Mouse (Mus musculus) adrenal gland, adult (tissue): Measurements from ENCODE around the gene Tmeff1.

Experiments used
- DNase-seq, 2 experiments: peaks; one replicate each; pipeline ENCODE4 v3.0.0; 2022 to 2023; ENCODE audit warnings: low spot score in 1 of 2; ENCODE audit not compliant: inconsistent age in 2 of 2

Tmeff1 gene

DNA sequence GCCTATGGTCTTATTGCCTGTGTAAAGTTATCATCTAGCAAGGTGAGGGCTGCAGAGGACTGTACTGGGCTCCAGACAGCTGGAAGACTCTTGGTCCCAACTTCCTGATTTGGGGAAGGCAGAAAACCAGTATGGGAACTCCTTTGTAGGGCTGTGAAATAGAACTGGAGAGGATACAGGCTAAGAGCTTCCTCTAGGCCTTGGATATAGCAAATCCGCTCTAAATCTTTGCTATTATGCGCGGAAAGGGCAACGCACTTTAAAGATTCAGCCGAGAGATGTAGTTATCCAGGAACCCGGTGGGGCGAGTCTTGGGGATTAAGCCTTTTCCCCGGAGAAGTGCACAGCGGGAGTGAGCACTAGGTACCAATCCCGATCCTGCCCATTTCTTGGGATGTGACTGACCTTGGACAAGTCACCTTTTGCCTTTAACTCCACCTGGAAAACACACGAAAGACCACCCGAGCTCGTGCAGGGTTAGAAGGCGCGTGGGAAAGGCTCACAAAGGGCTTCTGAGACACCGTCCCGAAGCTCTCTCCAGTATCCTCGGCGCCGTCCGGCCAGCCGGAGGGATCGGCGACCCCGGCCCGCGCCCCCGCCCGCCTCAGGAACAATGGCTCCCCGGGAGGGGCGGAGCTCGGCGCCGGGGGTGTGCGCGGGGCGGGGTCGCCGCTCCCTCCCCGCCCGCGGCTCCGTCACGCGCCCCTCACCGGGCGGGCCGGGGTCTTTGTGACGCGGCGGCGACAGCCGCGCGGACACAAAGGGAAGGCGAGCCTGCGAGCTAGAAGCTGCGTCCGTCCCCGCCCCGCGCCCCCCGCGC lies at the start of gene Tmeff1:
Tmeff1 (plus strand) TSS at position 754 of the 820 bp plus-strand sequence.
- peak; percentile 29 to 63 for DNase-seq

GRCm38 (mm10) chr4:48536275-48536674 lies 48.7 kb upstream of the Tmeff1 start:
- no peak for DNase-seq

DNA sequence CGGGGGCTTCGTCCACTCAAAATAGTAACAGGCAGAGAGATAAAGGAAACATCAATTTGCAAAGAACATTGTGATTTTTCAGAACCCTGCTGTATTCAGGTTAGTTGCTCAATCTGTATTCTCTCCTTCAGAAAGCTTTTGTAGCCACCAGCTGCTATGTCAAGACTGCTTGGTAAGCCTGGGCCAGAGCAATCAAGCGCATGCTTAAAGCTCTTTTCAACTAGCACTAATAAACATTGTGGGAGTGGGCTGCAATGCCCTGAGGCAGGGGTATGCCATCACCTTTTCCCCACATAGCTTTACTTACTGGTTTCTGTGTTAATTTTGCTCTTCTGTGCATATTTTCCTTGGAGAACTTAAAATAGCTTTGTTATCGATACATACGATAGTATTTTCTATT lies 48.0 kb upstream of the Tmeff1 start:
- no peak for DNase-seq

GRCm38 (mm10) chr4:48538581-48538980 lies 46.4 kb upstream of the Tmeff1 start:
- DNase-seq, result no peak

- DNase-seq, result peak; percentile 65 to 89
Observed at GRCm38 (mm10) chr4:48539841-48540575, 45.0 kb upstream of the Tmeff1 start, which contains the start of gene Msantd3. Msantd3 (plus strand) TSS chr4:48539935.

DNA sequence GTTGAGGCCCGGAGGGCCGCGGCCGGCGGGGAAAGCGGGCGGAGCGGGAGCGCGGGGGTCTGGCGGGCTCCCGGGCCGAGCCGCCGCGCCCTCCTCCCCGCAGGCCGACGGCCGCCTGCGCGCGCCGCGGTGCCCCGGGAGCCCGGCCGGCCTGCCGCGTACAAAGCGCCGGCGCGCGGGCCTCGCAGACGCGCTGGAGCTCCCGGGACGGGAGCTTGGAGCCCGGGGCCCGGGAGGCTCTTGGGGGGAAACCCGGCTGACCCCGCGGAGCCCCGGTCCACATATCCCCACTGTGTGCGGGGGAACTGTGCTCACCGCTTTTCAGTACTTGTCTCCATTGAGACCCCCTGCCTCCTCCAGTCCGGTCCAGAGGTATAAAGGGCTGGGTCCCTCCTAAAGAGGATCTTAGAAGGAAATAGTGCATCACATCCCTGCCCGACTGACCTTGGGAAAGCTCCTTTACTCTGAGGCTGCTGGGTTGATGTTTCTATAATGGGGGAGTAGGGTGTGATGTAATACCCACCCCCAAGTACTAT lies 44.3 kb upstream of the Tmeff1 start:
- peak; percentile 60 to 83 for DNase-seq

- DNase-seq, result peak in 1 of 2 experiments; percentile 52
Observed at GRCm38 (mm10) chr4:48541526-48542250, 43.3 kb upstream of the Tmeff1 start.

DNA sequence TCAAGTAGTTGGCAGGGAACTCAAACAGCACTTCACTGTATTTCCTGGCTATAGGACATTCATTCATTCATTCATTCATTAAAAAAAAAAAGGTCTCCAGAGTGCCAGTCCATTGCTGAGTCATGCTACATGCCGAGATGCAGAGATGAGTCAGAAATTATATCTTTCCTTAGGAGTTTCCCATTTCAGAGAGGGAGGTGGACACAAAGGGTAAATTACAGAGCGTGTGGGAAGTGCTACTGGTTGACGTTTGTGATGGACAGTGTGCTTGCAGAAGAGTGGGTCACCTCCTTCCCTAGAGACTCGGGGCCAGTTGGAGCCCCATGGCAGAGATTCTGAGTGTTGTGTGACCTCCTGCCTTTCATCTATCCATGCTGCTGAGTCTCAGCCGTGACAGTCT lies 42.6 kb upstream of the Tmeff1 start:
- peak; percentile 49 to 72 for DNase-seq

- DNase-seq, result peak in 1 of 2 experiments; percentile 31
Observed at GRCm38 (mm10) chr4:48543071-48543865, 41.7 kb upstream of the Tmeff1 start.

DNA sequence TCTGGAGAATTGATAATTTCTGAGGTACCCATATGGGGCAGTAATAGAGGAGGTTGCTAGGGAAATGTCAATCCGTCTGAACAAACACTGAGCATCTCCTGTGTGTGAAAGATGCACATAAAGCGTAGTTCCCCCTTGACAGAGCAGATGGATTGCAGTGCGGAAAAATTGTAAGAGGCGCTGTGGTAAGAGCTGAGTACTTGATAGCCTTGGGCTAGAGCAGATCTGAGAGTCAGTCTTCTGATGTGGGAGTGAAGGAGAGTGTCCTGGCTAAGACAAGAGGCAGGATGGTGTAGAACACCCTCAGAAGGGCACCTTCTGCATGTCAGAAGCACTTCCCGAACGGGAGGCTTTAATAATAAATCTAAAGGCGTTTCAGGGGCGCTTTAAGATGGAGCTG lies 40.8 kb upstream of the Tmeff1 start:
- DNase-seq, result peak in 1 of 2 experiments; percentile 46

DNA sequence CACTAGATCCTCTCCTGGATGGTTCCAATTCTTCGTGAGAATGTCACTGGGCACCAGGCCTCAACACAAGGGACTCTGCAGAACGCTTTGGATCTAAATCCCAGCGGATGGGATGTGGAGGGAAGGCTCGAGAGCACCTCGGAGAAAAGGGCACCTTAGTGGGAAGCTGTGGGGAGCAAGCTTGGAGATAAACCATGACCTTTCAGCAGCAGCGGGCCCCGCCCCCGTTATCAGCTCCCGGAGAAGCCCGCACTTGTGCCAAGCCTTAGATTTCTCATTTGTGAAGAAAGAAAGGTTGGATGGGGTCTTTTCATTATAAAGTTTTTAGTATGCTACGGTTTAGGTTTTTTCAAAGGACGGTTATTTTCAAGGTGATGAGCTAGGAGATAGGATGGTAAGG lies 39.0 kb upstream of the Tmeff1 start:
- peak; percentile 42 to 63 for DNase-seq

GRCm38 (mm10) chr4:48546568-48547496 lies 38.1 kb upstream of the Tmeff1 start:
- DNase-seq, result peak in 1 of 2 experiments; percentile 35

- peak in 1 of 2 experiments; percentile 29 for DNase-seq
Observed at GRCm38 (mm10) chr4:48548393-48549045, 36.5 kb upstream of the Tmeff1 start.

DNA sequence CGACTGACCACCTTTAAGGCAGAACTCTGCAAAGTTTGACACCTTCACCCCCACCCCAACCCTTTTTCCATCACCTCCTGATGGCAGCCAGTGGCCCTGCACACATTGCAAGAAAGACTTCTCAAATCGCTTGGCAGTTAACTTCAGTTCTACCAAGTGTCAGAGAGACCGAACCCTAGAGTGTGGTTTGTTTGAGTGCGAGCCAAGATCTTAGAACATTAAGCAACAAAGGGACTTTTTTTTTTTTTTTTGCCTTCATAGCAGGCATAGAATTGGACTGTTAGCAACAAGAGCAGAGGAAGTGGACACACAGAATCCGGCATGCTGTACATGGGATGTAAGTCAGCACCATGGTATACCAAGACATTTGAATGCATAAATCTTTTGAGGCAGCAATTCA lies 35.3 kb upstream of the Tmeff1 start:
- DNase-seq, result peak in 1 of 2 experiments; percentile 30

DNA sequence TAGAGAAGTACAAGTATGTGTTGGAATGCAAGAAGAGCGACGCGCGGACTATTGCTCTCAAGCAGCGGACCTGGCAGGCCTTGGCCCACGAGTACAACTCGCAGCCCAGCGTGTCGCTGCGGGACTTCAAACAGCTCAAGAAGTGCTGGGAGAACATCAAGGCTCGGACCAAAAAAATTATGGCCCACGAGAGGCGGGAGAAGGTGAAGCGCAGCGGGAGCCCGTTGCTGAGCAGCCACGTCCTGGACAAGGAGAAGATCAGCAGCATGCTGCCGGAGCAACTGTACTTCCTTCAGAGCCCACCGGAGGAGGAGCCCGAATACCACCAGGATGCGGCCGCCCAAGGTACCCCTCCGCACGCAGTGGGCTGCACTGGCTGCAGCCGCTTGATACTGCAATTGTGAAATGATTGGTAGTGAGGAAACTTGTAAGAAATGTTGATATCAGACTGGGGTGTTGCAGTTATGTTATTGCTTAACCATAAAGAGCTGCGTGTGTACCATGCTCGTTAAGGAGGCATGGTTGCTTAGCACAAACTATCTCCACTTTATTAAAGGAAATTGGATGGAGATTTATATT lies 32.4 kb upstream of the Tmeff1 start:
- DNase-seq, result no peak

- DNase-seq, result peak in 1 of 2 experiments; percentile 38
Observed at GRCm38 (mm10) chr4:48554132-48554531, 30.8 kb upstream of the Tmeff1 start.

DNA sequence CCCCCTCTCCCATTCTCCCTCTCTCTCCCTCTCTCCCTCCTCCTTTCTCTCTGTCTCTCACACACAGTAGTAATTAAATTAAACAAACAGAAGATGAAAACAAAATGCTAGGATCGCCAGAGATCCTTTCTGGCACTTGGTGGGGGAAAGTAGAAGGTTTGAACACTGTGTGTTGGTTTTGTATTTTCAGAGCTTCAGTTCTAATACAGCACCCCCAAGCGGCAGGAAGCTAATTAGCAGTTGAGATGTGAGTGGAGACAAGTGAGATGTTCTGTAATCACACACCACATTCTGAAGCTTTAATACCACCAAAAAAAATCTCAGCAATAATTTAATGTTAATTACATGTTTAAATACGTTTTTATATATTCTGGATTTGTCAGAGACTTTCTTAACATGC lies 29.2 kb upstream of the Tmeff1 start:
- peak; percentile 37 to 84 for DNase-seq

GRCm38 (mm10) chr4:48559652-48560051 lies 25.3 kb upstream of the Tmeff1 start:
- peak in 1 of 2 experiments; percentile 57 for DNase-seq
